Comparison of ENCODE assay signal across 21 mouse cellular contexts in the genomic region with DNA sequence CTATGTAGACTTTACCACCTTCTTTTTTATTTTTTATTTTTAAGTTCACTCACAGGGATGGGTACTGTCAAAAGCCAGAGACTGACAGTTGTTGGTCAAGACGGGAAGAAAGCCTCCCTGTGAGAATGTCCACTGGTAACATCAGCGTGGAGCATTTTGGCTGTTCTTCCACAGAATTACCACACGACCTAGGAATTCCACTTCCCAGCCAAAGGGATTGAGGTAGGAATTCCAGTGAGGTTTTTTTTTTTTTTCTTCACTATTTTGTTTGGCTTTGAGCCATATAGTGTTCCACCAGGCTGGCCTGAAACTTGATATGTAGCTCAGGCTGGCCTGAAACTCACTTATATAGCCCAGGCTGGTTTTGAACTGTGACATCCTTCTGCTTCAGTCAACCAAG. TPM values are rescaled to one million over a fixed set of nuclear protein-coding genes. Genes with fewer than 3 reads are reported as not detected.
DNase-seq lines count a peak whose midpoint lies in the region; ATAC-seq and TF ChIP-seq lines count a peak whose summit lies in the region.
"Had no signal": no experiment of that assay in that cellular context is flagged by ENCODE, and none has a peak within 500 bp of the region (broad histone marks: within the 10 kb centered on the region; RNA-seq: fewer than 3 reads in every experiment).

No protein-coding gene starts in this region.

- no peak for TF ChIP-seq POLR2A in kidney, adult 2 months (IDR thresholded peaks at IDR 0.05; ENCODE audit: low read depth, low read length)

- 19% methylated on average over 3 of the region's 3 CpGs for WGBS in kidney, adult 2 months
- 12% methylated on average over 3 of the region's 3 CpGs for WGBS in lung, postnatal 0 days
- 44% methylated on average over 3 of the region's 3 CpGs for WGBS in intestine, embryonic 16.5 days

- no peak overlapping the region for H3K4me3 ChIP-seq in kidney, adult 2 months (ENCODE audit: insufficient read depth, low read depth, low read length)
- H3K4me3 ChIP-seq in brown adipose tissue, adult 24 weeks (ENCODE audit: insufficient read depth, low read depth, low read length), result no peak overlapping the region
- no peak overlapping the region for H3K4me3 ChIP-seq in lung, postnatal 0 days (ENCODE audit: low read depth, low read length)
- H3K4me3 ChIP-seq in intestine, embryonic 16.5 days (ENCODE audit: low read length), result no peak overlapping the region
- H3K4me3 ChIP-seq: hindbrain, embryonic 13.5 days; midbrain, embryonic 15.5 days; neural tube, embryonic 12.5 days had no signal

- H3K9ac ChIP-seq in lung, postnatal 0 days (replicated peaks; ENCODE audit: low read depth), result no peak overlapping the region
- no peak overlapping the region for H3K9ac ChIP-seq in intestine, embryonic 16.5 days (ENCODE audit: low read depth, low read length)
- H3K9ac ChIP-seq: hindbrain, embryonic 13.5 days; midbrain, embryonic 15.5 days; neural tube, embryonic 12.5 days had no signal

- no peaks in the 10 kb centered on the region for H3K27me3 ChIP-seq in kidney, adult 2 months (replicated peaks; ENCODE audit: control insufficient read depth, insufficient read depth, low read length)
- H3K27me3 ChIP-seq in lung, postnatal 0 days (replicated peaks; ENCODE audit: insufficient read depth, low read length), result no peaks in the 10 kb centered on the region
- no peaks in the 10 kb centered on the region for H3K27me3 ChIP-seq in intestine, embryonic 16.5 days (replicated peaks; ENCODE audit: control insufficient read depth, insufficient read depth, low read length)
- H3K27me3 ChIP-seq: hindbrain, embryonic 13.5 days; midbrain, embryonic 15.5 days; neural tube, embryonic 12.5 days had no signal

- H3K36me3 ChIP-seq in kidney, adult 2 months (ENCODE audit: control insufficient read depth, insufficient read depth, low read length), result no peaks in the 10 kb centered on the region
- H3K36me3 ChIP-seq in lung, postnatal 0 days (ENCODE audit: insufficient read depth, low read length), result no peaks in the 10 kb centered on the region
- no peaks in the 10 kb centered on the region for H3K36me3 ChIP-seq in intestine, embryonic 16.5 days (ENCODE audit: control insufficient read depth, insufficient read depth, low read length)
- H3K36me3 ChIP-seq: hindbrain, embryonic 13.5 days; midbrain, embryonic 15.5 days; neural tube, embryonic 12.5 days had no signal

- ATAC-seq in lung, postnatal 0 days, result no peak
- ATAC-seq in intestine, embryonic 16.5 days, result no peak
- ATAC-seq: midbrain, embryonic 15.5 days had no signal

- DNase-seq in kidney, adult 2 months, result peak; percentile 31
- DNase-seq in kidney, adult 8-10 months, result no peak
- DNase-seq in Muller cell, postnatal 12 days (ENCODE audit: inconsistent ontology term), result peak; percentile 86
- peak; percentile 52 for DNase-seq in lung, postnatal 0 days (ENCODE audit: low spot score)
- DNase-seq in layer of hippocampus, adult 18-20 months (ENCODE audit: low spot score in 2 of 2), result no peak
- no peak for DNase-seq in yolk sac, embryonic 10.5 days (ENCODE audit: low spot score)
- DNase-seq: adrenal gland, postnatal 36 days; cerebellum, adult 11 months; gastrocnemius, postnatal 14 days; kidney, adult 18-20 months; thymus, postnatal 36 days had no signal

- no peak for TF ChIP-seq CTCF in kidney, adult 2 months (conservative IDR thresholded peaks at IDR 0.05; ENCODE audit: insufficient read depth, insufficient read length, low read depth, low read length)
- TF ChIP-seq CTCF in lung, postnatal 0 days (IDR thresholded peaks at IDR 0.05), result no peak

- H3K27ac ChIP-seq in kidney, adult 2 months (ENCODE audit: insufficient read depth, low read depth, low read length), result no peak overlapping the region
- H3K27ac ChIP-seq in brown adipose tissue, adult 24 weeks (replicated peaks; ENCODE audit: low read depth, low read length), result 0 out of 2 replicates have a peak overlapping the region, but pooled peaks have one; percentile 4
- no peak overlapping the region for H3K27ac ChIP-seq in lung, postnatal 0 days (ENCODE audit: low read length)
- no peak overlapping the region for H3K27ac ChIP-seq in intestine, embryonic 16.5 days (ENCODE audit: low read length)
- H3K27ac ChIP-seq: hindbrain, embryonic 13.5 days; macrophage; midbrain, embryonic 15.5 days; neural tube, embryonic 12.5 days; stomach, postnatal 0 days had no signal

- H3K9me3 ChIP-seq in lung, postnatal 0 days (ENCODE audit: low read length), result no peaks in the 10 kb centered on the region
- no peaks in the 10 kb centered on the region for H3K9me3 ChIP-seq in intestine, embryonic 16.5 days (ENCODE audit: control insufficient read depth, low read length)
- H3K9me3 ChIP-seq: hindbrain, embryonic 13.5 days; midbrain, embryonic 15.5 days; neural tube, embryonic 12.5 days had no signal

- no peak overlapping the region for H3K4me2 ChIP-seq in lung, postnatal 0 days (replicated peaks; ENCODE audit: low read depth, low read length)
- no peak overlapping the region for H3K4me2 ChIP-seq in intestine, embryonic 16.5 days (ENCODE audit: low read depth, low read length)
- H3K4me2 ChIP-seq: hindbrain, embryonic 13.5 days; midbrain, embryonic 15.5 days; neural tube, embryonic 12.5 days had no signal

- 0 out of 2 replicates have a peak, but pooled peaks have one; percentile 27 for TF ChIP-seq EP300 in lung, postnatal 0 days (IDR thresholded peaks at IDR 0.05)

- H3K4me1 ChIP-seq in kidney, adult 2 months (ENCODE audit: control insufficient read depth, insufficient read depth, low read length), result peaks cover 12% of the 10 kb centered on the region; the same call in 1 of the 2 replicates
- H3K4me1 ChIP-seq in brown adipose tissue, adult 24 weeks (ENCODE audit: control insufficient read depth, insufficient read depth, insufficient read length, low read length), result peaks cover 2% of the 10 kb centered on the region; the same call in 1 of the 2 replicates
- H3K4me1 ChIP-seq in lung, postnatal 0 days (ENCODE audit: insufficient read depth, low read depth, low read length), result 0 out of 2 replicates have a peak, but pooled peaks cover 3% of the 10 kb centered on the region
- H3K4me1 ChIP-seq in intestine, embryonic 16.5 days (ENCODE audit: control insufficient read depth, insufficient read depth, low read length), result peaks cover 9% of the 10 kb centered on the region

RNA-seq across cellular contexts. Expression of gene Rbp7, which starts 12.3 kb away (rescaled TPM):
- polyA plus RNA-seq in kidney, adult 2 months (2012; rRNA removed), result 2.0 and 2.9 TPM in 2 replicates
- 19.5 and 31.5 TPM in 2 replicates for polyA plus RNA-seq in brown adipose tissue, adult 24 weeks (2012; ENCODE audit: insufficient read depth, insufficient read length, missing spikeins)
- polyA plus RNA-seq in lung, postnatal 0 days (2015; fragmentation: Nextera tagmentation; extraction: Ambion mirVana), result 1.4 and 1.8 TPM in 2 replicates
- polyA plus RNA-seq in intestine, embryonic 16.5 days (2015; fragmentation: Nextera tagmentation; extraction: Ambion mirVana), result 1.9 and 2.2 TPM in 2 replicates
- not detected for total RNA-seq in layer of hippocampus, adult 18-20 months (2021)
- polyA plus RNA-seq: hindbrain, embryonic 13.5 days; limb, embryonic 11.5 days; macrophage; neural tube, embryonic 12.5 days; spleen, adult 2 months had no signal

RNA-seq across cellular contexts. Expression of gene Ube4b, which starts 15.9 kb away (rescaled TPM):
- polyA plus RNA-seq in kidney, adult 2 months (2012; rRNA removed), result 49.5 and 56.5 TPM in 2 replicates
- 28.4 and 29.3 TPM in 2 replicates for polyA plus RNA-seq in brown adipose tissue, adult 24 weeks (2012; ENCODE audit: insufficient read depth, insufficient read length, missing spikeins)
- polyA plus RNA-seq in lung, postnatal 0 days (2015; fragmentation: Nextera tagmentation; extraction: Ambion mirVana), result 14.2 and 15.1 TPM in 2 replicates
- polyA plus RNA-seq in intestine, embryonic 16.5 days (2015; fragmentation: Nextera tagmentation; extraction: Ambion mirVana), result 31.1 and 34.4 TPM in 2 replicates
- 100 to 1,000 TPM; 102 to 108 TPM for total RNA-seq in layer of hippocampus, adult 18-20 months (2021)

RNA-seq across cellular contexts. Expression of gene Tmem274, which starts 34.7 kb away (rescaled TPM):
- 0.18 TPM in 1 of 2 replicates, not detected in the other for polyA plus RNA-seq in kidney, adult 2 months (2012; rRNA removed)
- not detected in 2 replicates for polyA plus RNA-seq in brown adipose tissue, adult 24 weeks (2012; ENCODE audit: insufficient read depth, insufficient read length, missing spikeins)
- polyA plus RNA-seq in lung, postnatal 0 days (2015; fragmentation: Nextera tagmentation; extraction: Ambion mirVana), result not detected in 2 replicates
- 0.38 and 0.55 TPM in 2 replicates for polyA plus RNA-seq in intestine, embryonic 16.5 days (2015; fragmentation: Nextera tagmentation; extraction: Ambion mirVana)
- total RNA-seq in layer of hippocampus, adult 18-20 months (2021), result not detected
- total RNA-seq: adrenal gland, postnatal 36 days; gastrocnemius, postnatal 14 days had no signal
- polyA plus RNA-seq: hindbrain, embryonic 13.5 days; large intestine, adult 2 months; limb, embryonic 11.5 days; macrophage; midbrain, embryonic 15.5 days; spleen, adult 2 months; stomach, postnatal 0 days had no signal

RNA-seq across cellular contexts. Expression of gene Nmnat1, which starts 42.6 kb away (rescaled TPM):
- polyA plus RNA-seq in kidney, adult 2 months (2012; rRNA removed), result 17.9 and 21.9 TPM in 2 replicates
- polyA plus RNA-seq in brown adipose tissue, adult 24 weeks (2012; ENCODE audit: insufficient read depth, insufficient read length, missing spikeins), result 17.7 and 20.2 TPM in 2 replicates
- polyA plus RNA-seq in lung, postnatal 0 days (2015; fragmentation: Nextera tagmentation; extraction: Ambion mirVana), result 6.3 TPM in 2 replicates
- 14.7 and 15.2 TPM in 2 replicates for polyA plus RNA-seq in intestine, embryonic 16.5 days (2015; fragmentation: Nextera tagmentation; extraction: Ambion mirVana)
- 1 to 10 TPM; 7.7 to 9.5 TPM for total RNA-seq in layer of hippocampus, adult 18-20 months (2021)

RNA-seq across cellular contexts. Expression of gene Lzic, which starts 42.6 kb away (rescaled TPM):
- polyA plus RNA-seq in kidney, adult 2 months (2012; rRNA removed), result 7.7 and 8.6 TPM in 2 replicates
- 40.2 and 40.9 TPM in 2 replicates for polyA plus RNA-seq in brown adipose tissue, adult 24 weeks (2012; ENCODE audit: insufficient read depth, insufficient read length, missing spikeins)
- 19.8 and 23.0 TPM in 2 replicates for polyA plus RNA-seq in lung, postnatal 0 days (2015; fragmentation: Nextera tagmentation; extraction: Ambion mirVana)
- 38.2 and 41.4 TPM in 2 replicates for polyA plus RNA-seq in intestine, embryonic 16.5 days (2015; fragmentation: Nextera tagmentation; extraction: Ambion mirVana)
- 10 to 100 TPM; 14.1 to 14.2 TPM for total RNA-seq in layer of hippocampus, adult 18-20 months (2021)

Comparison
In these comparisons a context has a peak if more than half of its experiments do, and no peak if none do; other contexts are left out.
1. DNase-seq: peak in kidney, adult 2 months (single experiment), Muller cell, postnatal 12 days (single experiment) and lung, postnatal 0 days (single experiment); none in kidney, adult 8-10 months (0 of 2), layer of hippocampus, adult 18-20 months (0 of 2) and yolk sac, embryonic 10.5 days (single experiment).